Mouse (Mus musculus) forebrain, embryonic 12.5 days (tissue): Measurements from ENCODE around the gene Thrsp. TPM values are rescaled to one million over a fixed set of nuclear protein-coding genes. Genes with fewer than 3 reads are reported as not detected.

ENCODE experiments used
- ATAC-seq: fragments of 200-750 bp; cut with Nextera tagmentation; 2 replicates; pipeline ENCODE4 v1.8.0; 2017; ENCODE audit warnings: moderate TSS enrichment; ENCODE audit not compliant: low FRiP score
- H3K27ac ChIP-seq: fragments of 300-500 bp; sonication (generic); 2 replicates; pipeline ENCODE4 v1.5.1; 2016; ENCODE audit warnings: mild to moderate bottlenecking
- H3K27me3 ChIP-seq: fragments of 300-500 bp; sonication (generic); 2 replicates; pipeline ENCODE4 v1.6.1; 2016; ENCODE audit warnings: mild to moderate bottlenecking
- H3K36me3 ChIP-seq: fragments of 300-500 bp; sonication (generic); replicated peaks from 2 replicates; pipeline ENCODE4 v1.6.1; 2016; ENCODE audit warnings: mild to moderate bottlenecking
- H3K4me1 ChIP-seq: fragments of 300-500 bp; sonication (generic); 2 replicates; pipeline ENCODE4 v1.6.1; 2016
- H3K4me2 ChIP-seq: fragments of 300-500 bp; sonication (generic); 2 replicates; pipeline ENCODE4 v1.6.1; 2016; ENCODE audit warnings: mild to moderate bottlenecking, moderate library complexity
- H3K4me3 ChIP-seq: fragments of 300-500 bp; sonication (generic); replicated peaks from 2 replicates; pipeline ENCODE4 v1.5.1; 2016; ENCODE audit warnings: mild to moderate bottlenecking
- H3K9ac ChIP-seq: fragments of 300-500 bp; sonication (generic); 2 replicates; pipeline ENCODE4 v1.6.1; 2016; ENCODE audit warnings: mild to moderate bottlenecking
- H3K9me3 ChIP-seq: fragments of 300-500 bp; sonication (generic); 2 replicates; pipeline ENCODE4 v1.6.1; 2016
- whole genome bisulfite sequencing: fragments of 180-500 bp; shearing (Covaris S2); methylation state at CpG from one replicate; pipeline ENCODE4 v1.1.7; 2016; 5-methylcytosine and 5-hydroxymethylcytosine counted together
- polyA plus RNA-seq: library from polyadenylated mRNA; unstranded; fragments of >200 nt; fragmentation: Nextera tagmentation; extraction: Ambion mirVana; gene quantifications from 2 replicates; pipeline ENCODE4 v1.2.1, GENCODE M21; 2016

Gene Thrsp
- polyA plus RNA-seq, 1 experiment from 2014 or later = 0.34 TPM

GRCm38 (mm10) chr7:97386806-97387370 lies 30.6 kb downstream of the Thrsp start:
- 87% methylated on average over 5 of the region's 5 CpGs for WGBS
- no peaks in the 10 kb centered on the region for H3K9me3 ChIP-seq
- peaks cover 88% of the 10 kb centered on the region for H3K36me3 ChIP-seq
- H3K4me1 ChIP-seq = no peaks in the 10 kb centered on the region
- ATAC-seq = no peak
- no peak overlapping the region for H3K4me3 ChIP-seq
- H3K4me2 ChIP-seq = no peak overlapping the region
- H3K27me3 ChIP-seq = no peaks in the 10 kb centered on the region
- H3K27ac ChIP-seq = no peak overlapping the region
- H3K9ac ChIP-seq = no peak overlapping the region

- Histone ChIP-seq H3K27ac (no peak overlapping the region), H3K4me2 (no peak overlapping the region), H3K27me3 (no peaks in the 10 kb centered on the region), H3K9me3 (no peaks in the 10 kb centered on the region), H3K9ac (no peak overlapping the region), H3K4me1 (no peaks in the 10 kb centered on the region), H3K4me3 (no peak overlapping the region), H3K36me3 (peaks cover 89% of the 10 kb centered on the region)
- 91% methylated on average over 7 of the region's 7 CpGs for WGBS
- ATAC-seq = no peak
Measured at GRCm38 (mm10) chr7:97386106-97386805, 31.3 kb downstream of the Thrsp start.

- Histone ChIP-seq H3K4me2 (no peak overlapping the region), H3K9ac (no peak overlapping the region), H3K27ac (no peak overlapping the region), H3K9me3 (no peaks in the 10 kb centered on the region), H3K4me3 (no peak overlapping the region), H3K36me3 (peaks cover 90% of the 10 kb centered on the region), H3K4me1 (no peaks in the 10 kb centered on the region), H3K27me3 (no peaks in the 10 kb centered on the region)
- ATAC-seq = no peak
- WGBS = 94% methylated on average over 10 of the region's 10 CpGs
Measured at GRCm38 (mm10) chr7:97383496-97384132, 33.9 kb downstream of the Thrsp start.

GRCm38 (mm10) chr7:97382661-97383060 lies 34.9 kb downstream of the Thrsp start:
- ATAC-seq = no peak
- Histone ChIP-seq H3K4me1 (no peaks in the 10 kb centered on the region), H3K36me3 (peaks cover 91% of the 10 kb centered on the region), H3K4me2 (no peak overlapping the region), H3K9ac (no peak overlapping the region), H3K4me3 (no peak overlapping the region), H3K27me3 (no peaks in the 10 kb centered on the region), H3K9me3 (no peaks in the 10 kb centered on the region), H3K27ac (no peak overlapping the region)
- 97% methylated on average over 8 of the region's 8 CpGs for WGBS

GRCm38 (mm10) chr7:97380500-97381123 lies 36.9 kb downstream of the Thrsp start:
- no peak for ATAC-seq
- Histone ChIP-seq H3K27ac (no peak overlapping the region), H3K4me1 (no peaks in the 10 kb centered on the region), H3K36me3 (peaks cover 88% of the 10 kb centered on the region), H3K9ac (no peak overlapping the region), H3K4me3 (no peak overlapping the region), H3K4me2 (no peak overlapping the region), H3K9me3 (no peaks in the 10 kb centered on the region), H3K27me3 (no peaks in the 10 kb centered on the region)
- WGBS = 93% methylated on average over 5 of the region's 5 CpGs

- Histone ChIP-seq H3K9me3 (no peaks in the 10 kb centered on the region), H3K27me3 (no peaks in the 10 kb centered on the region), H3K4me3 (no peak overlapping the region), H3K36me3 (peaks cover 88% of the 10 kb centered on the region), H3K9ac (no peak overlapping the region), H3K4me1 (no peaks in the 10 kb centered on the region), H3K27ac (no peak overlapping the region), H3K4me2 (no peak overlapping the region)
- 94% methylated on average over 5 of the region's 5 CpGs for WGBS
- ATAC-seq = no peak
Measured at GRCm38 (mm10) chr7:97379304-97379703, 38.2 kb downstream of the Thrsp start.

- no peaks in the 10 kb centered on the region for H3K27me3 ChIP-seq
- H3K4me2 ChIP-seq = no peak overlapping the region
- no peak overlapping the region for H3K27ac ChIP-seq
- no peak overlapping the region for H3K4me3 ChIP-seq
- WGBS = 89% methylated on average over 2 of the region's 2 CpGs
- H3K36me3 ChIP-seq = peaks cover 61% of the 10 kb centered on the region
- peaks cover 11% of the 10 kb centered on the region for H3K4me1 ChIP-seq
- no peaks in the 10 kb centered on the region for H3K9me3 ChIP-seq
- H3K9ac ChIP-seq = no peak overlapping the region
- ATAC-seq = no peak
Measured at GRCm38 (mm10) chr7:97375906-97376305, 41.6 kb downstream of the Thrsp start.

- Histone ChIP-seq H3K4me3 (no peak overlapping the region), H3K36me3 (peaks cover 55% of the 10 kb centered on the region)
- 95% methylated on average over 9 of the region's 9 CpGs for WGBS
Measured at GRCm38 (mm10) chr7:97375101-97375500, 42.4 kb downstream of the Thrsp start.

GRCm38 (mm10) chr7:97365887-97366286 lies 51.6 kb downstream of the Thrsp start:
- Histone ChIP-seq H3K9ac (no peak overlapping the region), H3K4me2 (no peak overlapping the region), H3K36me3 (no peaks in the 10 kb centered on the region), H3K4me1 (peaks cover 5% of the 10 kb centered on the region), H3K4me3 (no peak overlapping the region), H3K27me3 (no peaks in the 10 kb centered on the region), H3K27ac (no peak overlapping the region), H3K9me3 (no peaks in the 10 kb centered on the region)
- 88% methylated on average over 1 of the region's 1 CpGs for WGBS
- ATAC-seq = no peak

More at GRCm38 (mm10) chr7:97375101-97375500, 42.4 kb downstream of the Thrsp start:
- Histone ChIP-seq H3K4me2 (no peak overlapping the region), H3K9me3 (no peaks in the 10 kb centered on the region), H3K27me3 (no peaks in the 10 kb centered on the region), H3K4me1 (peaks cover 16% of the 10 kb centered on the region), H3K27ac (no peak overlapping the region), H3K9ac (no peak overlapping the region)
- ATAC-seq = no peak

Other genes starting within 250 kb of the Thrsp start
- gene Usp35, start 85.7 kb downstream of the Thrsp start, polyA plus RNA-seq = 3.0 and 3.3 TPM in 2 replicates
- gene Kctd21, start 85.4 kb downstream of the Thrsp start, polyA plus RNA-seq = 4.3 and 5.2 TPM in 2 replicates
- 35.4 and 36.4 TPM in 2 replicates for gene Alg8, start 46.1 kb downstream of the Thrsp start, polyA plus RNA-seq
- 392 and 393 TPM in 2 replicates for gene Ndufc2, start 17.7 kb downstream of the Thrsp start, polyA plus RNA-seq
- 1.3 and 2.0 TPM in 2 replicates for gene Kctd14, start 33.6 kb upstream of the Thrsp start, polyA plus RNA-seq
- 57.8 and 58.3 TPM in 2 replicates for gene Ints4, start 63.2 kb upstream of the Thrsp start, polyA plus RNA-seq
- 35.5 and 36.5 TPM in 2 replicates for gene Aamdc, start 161.8 kb upstream of the Thrsp start, polyA plus RNA-seq
- 38.0 TPM in 2 replicates for gene Rsf1, start 162.2 kb upstream of the Thrsp start, polyA plus RNA-seq